Mouse (Mus musculus) spleen, adult 2 months (tissue): ENCODE measurements around the gene Cxcl17. TPM values are rescaled to one million over a fixed set of nuclear protein-coding genes. Genes with fewer than 3 reads are reported as not detected.

Experiments
- DNase-seq, 2 experiments: peaks; one replicate each; pipeline versions ENCODE4 v3.0.0 to v3.0.0-alpha.2; 2012 to 2021; ENCODE audit warnings: low spot score in 2 of 2, low read depth in 1 of 2
- H3K27ac ChIP-seq: fragments of 200-500 bp; 2 replicates; pipeline ENCODE4 v1.5.1; 2012; ENCODE audit warnings: low read length, inconsistent platforms; ENCODE audit not compliant: insufficient read depth
- H3K27me3 ChIP-seq: fragments of 200-500 bp; 2 replicates; pipeline ENCODE4 v1.6.1; 2012; ENCODE audit warnings: mild to moderate bottlenecking, moderate library complexity, low read length, inconsistent platforms; ENCODE audit not compliant: control insufficient read depth, insufficient read depth
- H3K36me3 ChIP-seq: fragments of 200-500 bp; 2 replicates; pipeline ENCODE4 v1.6.1; 2012; ENCODE audit warnings: mild to moderate bottlenecking, low read length, inconsistent platforms; ENCODE audit not compliant: control insufficient read depth, insufficient read depth
- H3K4me1 ChIP-seq: fragments of 200-500 bp; 2 replicates; pipeline ENCODE4 v1.6.1; 2011; ENCODE audit warnings: inconsistent platforms; ENCODE audit not compliant: control insufficient read depth, insufficient read depth, insufficient read length
- H3K4me3 ChIP-seq: fragments of 200-500 bp; 2 replicates; pipeline ENCODE4 v1.5.1; 2011; ENCODE audit warnings: mild to moderate bottlenecking, inconsistent platforms; ENCODE audit not compliant: insufficient read depth, insufficient read length; ENCODE audit errors: extremely low read depth
- CTCF ChIP-seq: fragments of 200-500 bp; IDR thresholded peaks from 2 replicates; pipeline ENCODE4 v1.5.1; 2011; ENCODE audit warnings: mild to moderate bottlenecking, inconsistent platforms; ENCODE audit not compliant: insufficient read depth, insufficient read length, insufficient replicate concordance; ENCODE audit errors: extremely low read depth
- POLR2A ChIP-seq: fragments of 200-500 bp; IDR thresholded peaks from 2 replicates; pipeline ENCODE4 v1.6.1; 2011; ENCODE audit warnings: low read depth, low read length, inconsistent platforms
- WGBS: fragments of 180-500 bp; shearing (Covaris S2); methylation state at CpG from one replicate; pipeline ENCODE4 v1.1.7; 2018; 5-methylcytosine and 5-hydroxymethylcytosine counted together
- polyA plus RNA-seq: library from polyadenylated mRNA; depleted of rRNA; stranded (reverse); fragments of >200 nt; gene quantifications from 2 replicates; pipeline ENCODE4 v1.2.3, GENCODE M21; 2012

Gene Cxcl17
- polyA plus RNA-seq, 1 experiment = not detected

GRCm38 (mm10) chr7:25380392-25381283, 32.0 kb downstream of the Cxcl17 start:
- 77% methylated on average over 18 of the region's 18 CpGs for WGBS

GRCm38 (mm10) chr7:25379551-25380351, 32.9 kb downstream of the Cxcl17 start:
- Histone ChIP-seq H3K27me3 (no peaks in the 10 kb centered on the region), H3K27ac (peak overlapping the region; percentile 32), H3K4me3 (peak overlapping the region; percentile 55), H3K4me1 (peaks cover 7% of the 10 kb centered on the region), H3K36me3 (peaks cover 18% of the 10 kb centered on the region)
- DNase-seq = peak; percentile 35 to 69
- WGBS = 7% methylated on average over 41 of the region's 42 CpGs
- no peak for TF ChIP-seq CTCF
- TF ChIP-seq POLR2A = peak; percentile 5; the same call in 1 of the 2 replicates

More at GRCm38 (mm10) chr7:25380392-25381283, 32.0 kb downstream of the Cxcl17 start:
- peak overlapping the region; percentile 10; the same call in 1 of the 2 replicates for H3K27ac ChIP-seq
- peaks cover 18% of the 10 kb centered on the region for H3K36me3 ChIP-seq
- TF ChIP-seq POLR2A = no peak
- no peak for TF ChIP-seq CTCF
- no peaks in the 10 kb centered on the region for H3K27me3 ChIP-seq
- H3K4me1 ChIP-seq = peaks cover 16% of the 10 kb centered on the region
- peak overlapping the region; percentile 55 for H3K4me3 ChIP-seq
- no peak for DNase-seq

GRCm38 (mm10) chr7:25378181-25379100, 34.2 kb downstream of the Cxcl17 start:
- TF ChIP-seq CTCF = no peak
- no peak for TF ChIP-seq POLR2A
- Histone ChIP-seq H3K4me1 (peaks cover 4% of the 10 kb centered on the region), H3K4me3 (no peak overlapping the region), H3K36me3 (peaks cover 7% of the 10 kb centered on the region), H3K27ac (no peak overlapping the region), H3K27me3 (no peaks in the 10 kb centered on the region)
- DNase-seq = no peak
- 86% methylated on average over 13 of the region's 13 CpGs for WGBS

DNA sequence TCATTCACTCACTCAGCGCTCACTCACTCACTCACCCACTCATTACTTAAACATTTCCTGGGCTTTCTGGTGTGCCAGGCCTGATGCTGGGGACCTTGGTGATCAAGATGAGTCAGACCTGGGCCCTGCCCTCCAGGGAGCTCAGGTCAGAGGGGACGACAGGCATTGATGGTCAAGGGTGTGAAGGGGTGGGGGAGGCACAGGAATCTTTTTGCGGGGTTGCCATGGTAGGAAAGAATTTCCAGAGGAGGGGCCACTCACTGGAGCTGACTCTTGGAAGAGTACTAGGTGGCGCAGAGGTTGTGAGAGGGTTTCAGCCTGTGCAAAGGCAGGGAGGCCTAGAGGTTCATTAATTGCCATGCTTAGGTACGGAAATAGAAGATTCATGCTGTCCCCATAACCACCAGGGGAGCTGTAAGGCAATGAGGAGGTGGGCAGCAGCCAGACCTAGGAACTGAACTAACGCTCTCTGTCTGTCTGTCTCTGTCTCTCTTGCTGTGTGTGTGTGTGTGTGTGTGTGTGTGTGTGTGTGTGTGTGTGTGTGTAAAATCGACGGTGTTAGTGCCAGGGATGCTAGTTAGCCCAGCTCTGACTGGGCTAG, 35.5 kb downstream of the Cxcl17 start:
- 60% methylated on average over 8 of the region's 8 CpGs for WGBS
- TF ChIP-seq POLR2A (no peak), CTCF (no peak)
- H3K27me3 ChIP-seq = no peaks in the 10 kb centered on the region
- H3K27ac ChIP-seq = no peak overlapping the region
- DNase-seq = no peak
- H3K36me3 ChIP-seq = no peaks in the 10 kb centered on the region
- H3K4me3 ChIP-seq = no peak overlapping the region
- peaks cover 4% of the 10 kb centered on the region for H3K4me1 ChIP-seq

DNA sequence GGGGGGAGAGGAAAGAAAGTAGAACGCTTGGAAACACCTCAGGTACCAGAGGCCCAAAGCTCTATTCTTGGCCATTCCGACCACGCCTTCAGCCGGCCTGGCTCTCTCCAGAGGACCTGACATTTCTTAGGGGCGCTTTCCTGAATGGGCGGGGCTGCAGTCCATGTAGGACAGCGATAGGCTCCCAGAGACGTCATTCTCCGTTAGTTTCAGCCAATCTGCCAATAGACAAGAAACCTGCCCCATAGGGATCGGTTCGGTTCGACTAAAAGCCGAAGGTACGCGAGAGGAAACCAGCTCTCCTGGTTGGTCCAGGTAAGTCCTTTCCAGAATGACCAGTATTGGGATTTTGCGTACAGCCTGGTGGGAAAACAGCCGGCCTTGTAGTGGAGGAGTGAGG, 36.1 kb downstream of the Cxcl17 start:
- Histone ChIP-seq H3K4me3 (no peak overlapping the region), H3K4me1 (peaks cover 4% of the 10 kb centered on the region)
- 39% methylated on average over 17 of the region's 17 CpGs for WGBS

DNA sequence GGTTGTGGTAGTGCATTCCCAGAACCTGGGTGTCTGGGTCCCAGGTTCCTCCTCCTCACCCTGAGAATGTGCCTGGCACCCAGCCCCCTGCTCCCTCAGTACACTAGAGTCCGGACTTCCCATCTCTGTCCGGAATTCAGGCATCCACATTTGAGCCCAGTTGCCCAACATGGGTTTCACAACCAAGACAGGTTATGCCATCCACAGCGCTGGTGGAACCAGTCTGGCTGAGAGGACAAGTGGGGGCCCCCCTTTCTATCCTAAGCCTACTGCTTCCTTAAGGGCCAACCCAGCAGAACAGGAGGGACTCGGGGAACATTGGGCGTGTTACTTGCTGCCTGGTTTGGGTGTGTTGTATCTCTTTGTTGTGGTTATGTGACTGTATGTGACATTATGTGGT, 40.2 kb downstream of the Cxcl17 start:
- no peak overlapping the region for H3K27ac ChIP-seq
- no peak for TF ChIP-seq CTCF
- TF ChIP-seq POLR2A = no peak
- no peak for DNase-seq
- no peak overlapping the region for H3K4me3 ChIP-seq
- 80% methylated on average over 5 of the region's 5 CpGs for WGBS
- H3K27me3 ChIP-seq = no peaks in the 10 kb centered on the region
- no peaks in the 10 kb centered on the region for H3K36me3 ChIP-seq
- H3K4me1 ChIP-seq = no peaks in the 10 kb centered on the region

More for the DNA sequence above, 36.1 kb downstream of the Cxcl17 start:
- Histone ChIP-seq H3K36me3 (no peaks in the 10 kb centered on the region), H3K27me3 (no peaks in the 10 kb centered on the region), H3K27ac (no peak overlapping the region)
- no peak for DNase-seq
- TF ChIP-seq CTCF = no peak
- TF ChIP-seq POLR2A = no peak
